Comparison of ENCODE assay signal across 7 mouse cellular contexts in the genomic region with DNA sequence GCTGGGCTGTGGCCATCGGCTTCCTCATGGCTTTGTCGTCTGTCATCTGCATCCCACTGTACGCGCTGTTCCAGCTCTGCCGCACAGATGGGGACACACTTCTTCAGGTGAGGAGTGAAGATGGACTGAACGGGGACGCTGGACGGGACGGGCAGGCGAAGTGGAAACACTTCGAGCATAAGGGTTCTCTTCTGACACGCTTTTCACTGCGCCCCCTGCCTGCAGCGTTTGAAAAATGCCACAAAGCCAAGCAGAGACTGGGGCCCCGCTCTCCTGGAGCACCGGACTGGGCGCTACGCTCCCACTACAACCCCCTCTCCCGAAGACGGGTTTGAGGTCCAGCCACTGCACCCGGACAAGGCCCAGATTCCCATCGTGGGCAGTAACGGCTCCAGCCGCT. TPM values are rescaled to one million over a fixed set of nuclear protein-coding genes. Genes with fewer than 3 reads are reported as not detected.
DNase-seq lines count a peak whose midpoint lies in the region; ATAC-seq and TF ChIP-seq lines count a peak whose summit lies in the region.

No protein-coding gene starts in this region.

- H3ac ChIP-seq in C2C12 (ENCODE audit: control insufficient read depth, insufficient read length, low read depth), result no peak overlapping the region

- H3K79me3 ChIP-seq in C2C12 (ENCODE audit: low read depth), result no peaks in the 10 kb centered on the region

- DNase-seq in 3T3-L1 (ENCODE audit: low read depth, low spot score), result peak; percentile 13
- peak; percentile 49 to 82 for DNase-seq in heart, adult 18-20 months
- peak; percentile 77 for DNase-seq in lung, postnatal 10 days

- H3K9ac ChIP-seq in kidney, embryonic 15.5 days, result no peak overlapping the region

- no peak for ATAC-seq in kidney, embryonic 15.5 days (replicated peaks; ENCODE audit: low FRiP score)

- no peak for TF ChIP-seq POLR2A in cortical plate, adult 2 months (IDR thresholded peaks at IDR 0.05; ENCODE audit: extremely low read depth, insufficient read depth, low read length)
- TF ChIP-seq POLR2A in small intestine, adult 2 months (IDR thresholded peaks at IDR 0.05; ENCODE audit: low read depth, low read length), result no peak

- H3K4me2 ChIP-seq in kidney, embryonic 15.5 days, result peak overlapping the region; percentile 28; the same call in 1 of the 2 replicates

- H3K27ac ChIP-seq in cortical plate, adult 2 months (ENCODE audit: insufficient read depth, low read length), result no peak overlapping the region
- H3K27ac ChIP-seq in kidney, embryonic 15.5 days, result no peak overlapping the region
- H3K27ac ChIP-seq in small intestine, adult 2 months (ENCODE audit: insufficient read depth, low read depth, low read length), result no peak overlapping the region

- no peaks in the 10 kb centered on the region for H3K36me3 ChIP-seq in C2C12 (ENCODE audit: control insufficient read depth, insufficient read depth)
- H3K36me3 ChIP-seq in kidney, embryonic 15.5 days, result no peaks in the 10 kb centered on the region
- H3K36me3 ChIP-seq in small intestine, adult 2 months (ENCODE audit: control insufficient read depth, insufficient read depth, low read length), result no peaks in the 10 kb centered on the region

- H3K4me1 ChIP-seq in cortical plate, adult 2 months (ENCODE audit: control insufficient read depth, insufficient read depth, low read length), result no peaks in the 10 kb centered on the region
- H3K4me1 ChIP-seq in kidney, embryonic 15.5 days, result peaks cover 46% of the 10 kb centered on the region
- H3K4me1 ChIP-seq in small intestine, adult 2 months (ENCODE audit: control insufficient read depth, insufficient read depth, insufficient read length, low read length), result peaks cover 12% of the 10 kb centered on the region

- H3K27me3 ChIP-seq in C2C12 (ENCODE audit: control insufficient read depth, insufficient read depth, insufficient read length), result no peaks in the 10 kb centered on the region
- H3K27me3 ChIP-seq in kidney, embryonic 15.5 days, result no peaks in the 10 kb centered on the region; the same call in 1 of the 2 replicates
- H3K27me3 ChIP-seq in small intestine, adult 2 months (ENCODE audit: control insufficient read depth, insufficient read depth, low read length), result no peaks in the 10 kb centered on the region

- WGBS in kidney, embryonic 15.5 days, result 15% methylated on average over 24 of the region's 24 CpGs
- WGBS in small intestine, adult 2 months, result 34% methylated on average over 24 of the region's 24 CpGs

- H3K4me3 ChIP-seq in C2C12 (ENCODE audit: insufficient read depth, poor library complexity, severe bottlenecking), result no peak overlapping the region
- H3K4me3 ChIP-seq in cortical plate, adult 2 months (ENCODE audit: insufficient read depth, low read length), result no peak overlapping the region
- peak overlapping the region; percentile 12; the same call in 1 of the 2 replicates for H3K4me3 ChIP-seq in kidney, embryonic 15.5 days (replicated peaks)
- H3K4me3 ChIP-seq in small intestine, adult 2 months (ENCODE audit: low read depth, low read length), result no peak overlapping the region

- H3K79me2 ChIP-seq in C2C12 (ENCODE audit: control insufficient read depth, insufficient read depth), result no peaks in the 10 kb centered on the region

- no peaks in the 10 kb centered on the region for H3K9me3 ChIP-seq in kidney, embryonic 15.5 days (replicated peaks)

- peak; percentile 17 for TF ChIP-seq CTCF in C2C12 (IDR thresholded peaks at IDR 0.05; ENCODE audit: control insufficient read depth, insufficient read depth, insufficient read length)
- TF ChIP-seq CTCF in cortical plate, adult 2 months (IDR thresholded peaks at IDR 0.05; ENCODE audit: extremely low read depth, insufficient read depth, low read length), result peak; percentile 56
- TF ChIP-seq CTCF in small intestine, adult 2 months (IDR thresholded peaks at IDR 0.05; ENCODE audit: extremely low read depth, insufficient read length, insufficient replicate concordance, low read depth, low read length), result peak; percentile 52; the same call in 1 of the 2 replicates

TF ChIP-seq in C2C12, 6 proteins besides CTCF, POLR2A, EP300 and RAD21:
- TF ChIP-seq MAX (IDR thresholded peaks at IDR 0.05), result no peak
- TF ChIP-seq CEBPB (IDR thresholded peaks at IDR 0.05; ENCODE audit: low read depth), result no peak
- no peak for TF ChIP-seq FOSL1 (IDR thresholded peaks at IDR 0.05; ENCODE audit: insufficient read depth, low read length, poor library complexity, severe bottlenecking)
- no peak for TF ChIP-seq MYOG (IDR thresholded peaks at IDR 0.05; ENCODE audit: control insufficient read depth, extremely low read depth, insufficient read length)
- no peak for TF ChIP-seq MYOD1 (IDR thresholded peaks at IDR 0.05; ENCODE audit: control insufficient read depth, insufficient read length, low read depth)
TF ChIP-seq in C2C12: peak in this region for 0.

RNA-seq across cellular contexts. Expression of a gene that starts 4.5 kb away (rescaled TPM):
- polyA plus RNA-seq in C2C12 (2012; fragmentation: generic; extraction: Trizol), result 1.4 TPM
- polyA plus RNA-seq in cortical plate, adult 2 months (2012; rRNA removed), result 1.4 and 2.1 TPM in 2 replicates
- total RNA-seq in heart, adult 18-20 months (2021), result under 1 TPM; 0.30 to 0.64 TPM
- polyA plus RNA-seq in kidney, embryonic 15.5 days (2015; fragmentation: Nextera tagmentation; extraction: Ambion mirVana), result 0.89 and 1.8 TPM in 2 replicates
- polyA plus RNA-seq in small intestine, adult 2 months (2012; rRNA removed), result 0.80 and 2.0 TPM in 2 replicates

RNA-seq across cellular contexts. Expression of a gene that starts 15.5 kb away (rescaled TPM):
- polyA plus RNA-seq in C2C12 (2012; fragmentation: generic; extraction: Trizol), result 37.7 TPM
- 119 and 122 TPM in 2 replicates for polyA plus RNA-seq in cortical plate, adult 2 months (2012; rRNA removed)
- 1 to 10 TPM; 4.0 to 4.4 TPM for total RNA-seq in heart, adult 18-20 months (2021)
- polyA plus RNA-seq in kidney, embryonic 15.5 days (2015; fragmentation: Nextera tagmentation; extraction: Ambion mirVana), result 17.7 and 19.8 TPM in 2 replicates
- polyA plus RNA-seq in small intestine, adult 2 months (2012; rRNA removed), result 6.7 and 7.5 TPM in 2 replicates

RNA-seq across cellular contexts. Expression of a gene that starts 19.3 kb away (rescaled TPM):
- 296 TPM for polyA plus RNA-seq in C2C12 (2012; fragmentation: generic; extraction: Trizol)
- polyA plus RNA-seq in cortical plate, adult 2 months (2012; rRNA removed), result 800 and 801 TPM in 2 replicates
- total RNA-seq in heart, adult 18-20 months (2021), result 100 to 1,000 TPM in 1 of 2 experiments, 10 to 100 TPM in 1; 96.3 to 121 TPM
- polyA plus RNA-seq in kidney, embryonic 15.5 days (2015; fragmentation: Nextera tagmentation; extraction: Ambion mirVana), result 212 and 221 TPM in 2 replicates
- 244 and 435 TPM in 2 replicates for polyA plus RNA-seq in small intestine, adult 2 months (2012; rRNA removed)

RNA-seq across cellular contexts. Expression of a gene that starts 24.0 kb away (rescaled TPM):
- polyA plus RNA-seq in C2C12 (2012; fragmentation: generic; extraction: Trizol), result 16.4 TPM
- polyA plus RNA-seq in cortical plate, adult 2 months (2012; rRNA removed), result 13.8 and 14.4 TPM in 2 replicates
- total RNA-seq in heart, adult 18-20 months (2021), result 1 to 10 TPM; 3.8 TPM
- polyA plus RNA-seq in kidney, embryonic 15.5 days (2015; fragmentation: Nextera tagmentation; extraction: Ambion mirVana), result 21.2 and 22.2 TPM in 2 replicates
- polyA plus RNA-seq in small intestine, adult 2 months (2012; rRNA removed), result 5.1 and 6.9 TPM in 2 replicates

RNA-seq across cellular contexts. Expression of a gene that starts 33.5 kb away (rescaled TPM):
- 14.4 TPM for polyA plus RNA-seq in C2C12 (2012; fragmentation: generic; extraction: Trizol)
- 50.6 and 56.0 TPM in 2 replicates for polyA plus RNA-seq in cortical plate, adult 2 months (2012; rRNA removed)
- total RNA-seq in heart, adult 18-20 months (2021), result 1 to 10 TPM; 1.7 to 2.1 TPM
- 9.4 and 15.2 TPM in 2 replicates for polyA plus RNA-seq in kidney, embryonic 15.5 days (2015; fragmentation: Nextera tagmentation; extraction: Ambion mirVana)
- 42.8 and 49.1 TPM in 2 replicates for polyA plus RNA-seq in small intestine, adult 2 months (2012; rRNA removed)

Comparison
In these comparisons a context has a peak if more than half of its experiments do, and no peak if none do; other contexts are left out.
1. DNase-seq: peak in every context shown above with its lines; median percentile 77 in lung, postnatal 10 days; 66 in heart, adult 18-20 months; 13 in 3T3-L1.